Mouse (Mus musculus) forebrain, embryonic 14.5 days (tissue): Measurements from ENCODE around the gene Ankrd33b. TPM values are rescaled to one million over a fixed set of nuclear protein-coding genes. Genes with fewer than 3 reads are reported as not detected.

ENCODE experiments used
- ATAC-seq: fragments of 200-750 bp; cut with Nextera tagmentation; 2 replicates; pipeline ENCODE4 v1.8.0; 2017; ENCODE audit warnings: mild to moderate bottlenecking, moderate library complexity
- DNase-seq: peaks from one replicate; pipeline ENCODE4 v3.0.0-alpha.2; 2015; ENCODE audit warnings: low spot score
- H3K27ac ChIP-seq: fragments of 300-500 bp; sonication (generic); 2 replicates; pipeline ENCODE4 v1.5.1; 2014; ENCODE audit warnings: low read depth, mild to moderate bottlenecking, control low read depth, low read length, moderate library complexity
- H3K27me3 ChIP-seq: fragments of 300-500 bp; sonication (generic); replicated peaks from 2 replicates; pipeline ENCODE4 v1.6.1; 2014; ENCODE audit warnings: low read length, control low read depth, mixed read lengths; ENCODE audit not compliant: control insufficient read depth, insufficient read depth
- H3K36me3 ChIP-seq: fragments of 300-500 bp; sonication (generic); 2 replicates; pipeline ENCODE4 v1.6.1; 2014; ENCODE audit warnings: low read length, control low read depth; ENCODE audit not compliant: control insufficient read depth, insufficient read depth
- H3K4me1 ChIP-seq: fragments of 300-500 bp; sonication (generic); 2 replicates; pipeline ENCODE4 v1.6.1; 2014; ENCODE audit warnings: antibody characterized with exemption, low read length, control low read depth; ENCODE audit not compliant: control insufficient read depth, insufficient read depth
- H3K4me2 ChIP-seq: fragments of 300-500 bp; sonication (generic); 2 replicates; pipeline ENCODE4 v1.6.1; 2014; ENCODE audit warnings: mild to moderate bottlenecking, control low read depth, low read length
- H3K4me3 ChIP-seq: fragments of 300-500 bp; sonication (generic); 2 replicates; pipeline ENCODE4 v1.5.1; 2014; ENCODE audit warnings: low read depth, low read length, control low read depth
- H3K9ac ChIP-seq: fragments of 300-500 bp; sonication (generic); 2 replicates; pipeline ENCODE4 v1.6.1; 2014; ENCODE audit warnings: mild to moderate bottlenecking, low read length, control low read depth, moderate library complexity
- H3K9me3 ChIP-seq: fragments of 300-500 bp; sonication (generic); replicated peaks from 2 replicates; pipeline ENCODE4 v1.6.1; 2016; ENCODE audit warnings: low read length, control low read depth, mixed read lengths; ENCODE audit not compliant: control insufficient read depth
- WGBS: fragments of 180-500 bp; shearing (Covaris S2); extraction: QIAGEN DNeasy Blood & Tissue Kit; methylation state at CpG from one replicate; pipeline ENCODE4 v1.1.7; 2014; 5-methylcytosine and 5-hydroxymethylcytosine counted together
- polyA plus RNA-seq: library from polyadenylated mRNA; unstranded; fragments of >200 nt; fragmentation: Nextera tagmentation; extraction: Ambion mirVana; gene quantifications from 2 replicates; pipeline ENCODE4 v1.2.1, GENCODE M21; 2014

Gene Ankrd33b
- polyA plus RNA-seq, 1 experiment from 2014 or later: 0.70 TPM

- WGBS: 80% methylated on average over 9 of the region's 9 CpGs
- H3K4me2 ChIP-seq: no peak overlapping the region
- no peaks in the 10 kb centered on the region for H3K9me3 ChIP-seq
- H3K4me1 ChIP-seq: no peaks in the 10 kb centered on the region
- no peak overlapping the region for H3K4me3 ChIP-seq
- no peak overlapping the region for H3K27ac ChIP-seq
- DNase-seq: no peak
- ATAC-seq: no peak
- no peaks in the 10 kb centered on the region for H3K36me3 ChIP-seq
- H3K9ac ChIP-seq: no peak overlapping the region
- H3K27me3 ChIP-seq: no peaks in the 10 kb centered on the region
Observed at GRCm38 (mm10) chr15:31262361-31262760, 105.2 kb downstream of the Ankrd33b start.

- Histone ChIP-seq H3K27me3 (no peaks in the 10 kb centered on the region), H3K9me3 (no peaks in the 10 kb centered on the region), H3K4me2 (no peak overlapping the region), H3K27ac (no peak overlapping the region), H3K4me3 (no peak overlapping the region), H3K4me1 (no peaks in the 10 kb centered on the region), H3K36me3 (no peaks in the 10 kb centered on the region), H3K9ac (no peak overlapping the region)
- ATAC-seq: no peak
- 95% methylated on average over 10 of the region's 10 CpGs for WGBS
- DNase-seq: no peak
Observed at GRCm38 (mm10) chr15:31261094-31261493, 106.4 kb downstream of the Ankrd33b start.

GRCm38 (mm10) chr15:31258693-31259439, 108.7 kb downstream of the Ankrd33b start:
- 87% methylated on average over 18 of the region's 18 CpGs for WGBS
- DNase-seq (no peak), ATAC-seq (no peak)
- no peaks in the 10 kb centered on the region for H3K36me3 ChIP-seq
- H3K27me3 ChIP-seq: no peaks in the 10 kb centered on the region
- H3K4me1 ChIP-seq: no peaks in the 10 kb centered on the region
- no peak overlapping the region for H3K4me3 ChIP-seq
- H3K27ac ChIP-seq: no peak overlapping the region
- no peaks in the 10 kb centered on the region for H3K9me3 ChIP-seq
- no peak overlapping the region for H3K9ac ChIP-seq
- no peak overlapping the region for H3K4me2 ChIP-seq

- Histone ChIP-seq H3K4me1 (no peaks in the 10 kb centered on the region), H3K36me3 (no peaks in the 10 kb centered on the region), H3K9ac (no peak overlapping the region), H3K27ac (no peak overlapping the region), H3K27me3 (no peaks in the 10 kb centered on the region), H3K9me3 (no peaks in the 10 kb centered on the region), H3K4me3 (no peak overlapping the region), H3K4me2 (no peak overlapping the region)
- 78% methylated on average over 21 of the region's 21 CpGs for WGBS
- DNase-seq (no peak), ATAC-seq (no peak)
Observed at GRCm38 (mm10) chr15:31258029-31258692, 109.4 kb downstream of the Ankrd33b start.

- H3K27ac ChIP-seq: no peak overlapping the region
- no peak for DNase-seq
- H3K4me3 ChIP-seq: no peak overlapping the region
- no peaks in the 10 kb centered on the region for H3K27me3 ChIP-seq
- H3K4me2 ChIP-seq: no peak overlapping the region
- no peaks in the 10 kb centered on the region for H3K4me1 ChIP-seq
- ATAC-seq: no peak
- no peak overlapping the region for H3K9ac ChIP-seq
- H3K36me3 ChIP-seq: no peaks in the 10 kb centered on the region
- no peaks in the 10 kb centered on the region for H3K9me3 ChIP-seq
- WGBS: 94% methylated on average over 1 of the region's 1 CpGs
Observed at GRCm38 (mm10) chr15:31257329-31257728, 110.2 kb downstream of the Ankrd33b start.

- H3K4me3 ChIP-seq: no peak overlapping the region
- ATAC-seq: no peak
- H3K9ac ChIP-seq: no peak overlapping the region
- H3K4me2 ChIP-seq: no peak overlapping the region
- DNase-seq: no peak
- WGBS: 88% methylated on average over 6 of the region's 6 CpGs
- no peaks in the 10 kb centered on the region for H3K9me3 ChIP-seq
- H3K27me3 ChIP-seq: no peaks in the 10 kb centered on the region
- H3K4me1 ChIP-seq: no peaks in the 10 kb centered on the region; the same call in 1 of the 2 replicates
- no peak overlapping the region for H3K27ac ChIP-seq
- H3K36me3 ChIP-seq: no peaks in the 10 kb centered on the region
Observed at GRCm38 (mm10) chr15:31255762-31256161, 111.8 kb downstream of the Ankrd33b start.

GRCm38 (mm10) chr15:31254939-31255535, 112.5 kb downstream of the Ankrd33b start:
- Histone ChIP-seq H3K4me2 (no peak overlapping the region), H3K9ac (no peak overlapping the region), H3K27ac (no peak overlapping the region), H3K27me3 (no peaks in the 10 kb centered on the region), H3K9me3 (no peaks in the 10 kb centered on the region), H3K4me1 (no peaks in the 10 kb centered on the region; the same call in none of the 2 replicates), H3K4me3 (no peak overlapping the region), H3K36me3 (no peaks in the 10 kb centered on the region)
- DNase-seq (no peak), ATAC-seq (no peak)
- WGBS: 85% methylated on average over 9 of the region's 9 CpGs

- no peaks in the 10 kb centered on the region for H3K9me3 ChIP-seq
- no peak overlapping the region for H3K4me2 ChIP-seq
Observed at GRCm38 (mm10) chr15:31253963-31254362, 113.6 kb downstream of the Ankrd33b start.

GRCm38 (mm10) chr15:31253380-31253779, 114.1 kb downstream of the Ankrd33b start:
- H3K9ac ChIP-seq: no peak overlapping the region
- DNase-seq: no peak
- H3K4me2 ChIP-seq: no peak overlapping the region
- H3K27me3 ChIP-seq: no peaks in the 10 kb centered on the region
- no peak overlapping the region for H3K27ac ChIP-seq
- no peak for ATAC-seq
- no peaks in the 10 kb centered on the region; the same call in none of the 2 replicates for H3K4me1 ChIP-seq
- 73% methylated on average over 8 of the region's 8 CpGs for WGBS
- H3K36me3 ChIP-seq: no peaks in the 10 kb centered on the region
- no peaks in the 10 kb centered on the region for H3K9me3 ChIP-seq
- H3K4me3 ChIP-seq: no peak overlapping the region

More at GRCm38 (mm10) chr15:31253963-31254362, 113.6 kb downstream of the Ankrd33b start:
- Histone ChIP-seq H3K36me3 (no peaks in the 10 kb centered on the region), H3K9ac (no peak overlapping the region), H3K27ac (no peak overlapping the region), H3K27me3 (no peaks in the 10 kb centered on the region), H3K4me3 (no peak overlapping the region), H3K4me1 (no peaks in the 10 kb centered on the region; the same call in none of the 2 replicates)
- DNase-seq: no peak
- no peak for ATAC-seq
- 63% methylated on average over 4 of the region's 4 CpGs for WGBS
